Mouse (Mus musculus) MEL (cell line): Measurements from ENCODE around the gene Gm45021.

Experiments used
- HCFC1 ChIP-seq: IDR thresholded peaks from 2 replicates; pipeline ENCODE4 v1.6.1; 2012; ENCODE audit warnings: low read depth, mild to moderate bottlenecking, inconsistent platforms, low read length, improper control_type of control experiment, moderate library complexity
- JUND ChIP-seq: IDR thresholded peaks from 2 replicates; pipeline ENCODE4 v1.6.1; 2011; ENCODE audit warnings: low read depth, mild to moderate bottlenecking, improper control_type of control experiment, low read length

GRCm38 (mm10) chr6:48565693-48566310 is 23.6 kb upstream of the Gm45021 start:
- TF ChIP-seq JUND (no peak), HCFC1 (no peak)
